Mouse (Mus musculus): ENCODE results near the gene Krt4. TPM values are rescaled to one million over a fixed set of nuclear protein-coding genes. Genes with fewer than 3 reads are reported as not detected.

The Krt4 gene
- polyA plus RNA-seq (2016; fragmentation: Nextera tagmentation; extraction: Ambion mirVana): not detected in 2 replicates

GRCm38 (mm10) chr15:101924635-101925034 lies at the start of gene Krt4:
Gene Krt4, minus strand, starts transcription at chr15:101924735.
- Histone ChIP-seq H3K4me3 (no peak within 1 kb of the TSS), H3K4me2 (replicated peaks) (no peak within 1 kb of the TSS), H3K27ac (no peak within 1 kb of the TSS), H3K9ac (no peak within 1 kb of the TSS), H3K27me3 (replicated peaks) (peaks cover under 1% of the 10 kb centered on the region; the same call in 1 of the 2 replicates), H3K4me1 (0 out of 2 replicates have a peak, but pooled peaks cover 7% of the 10 kb centered on the region), H3K36me3 (no peaks in the 10 kb centered on the region), H3K9me3 (no peaks in the 10 kb centered on the region)
- ATAC-seq (ENCODE audit: low FRiP score, low read depth): no peak
- WGBS: 81% methylated on average over 11 of the region's 11 CpGs

DNA sequence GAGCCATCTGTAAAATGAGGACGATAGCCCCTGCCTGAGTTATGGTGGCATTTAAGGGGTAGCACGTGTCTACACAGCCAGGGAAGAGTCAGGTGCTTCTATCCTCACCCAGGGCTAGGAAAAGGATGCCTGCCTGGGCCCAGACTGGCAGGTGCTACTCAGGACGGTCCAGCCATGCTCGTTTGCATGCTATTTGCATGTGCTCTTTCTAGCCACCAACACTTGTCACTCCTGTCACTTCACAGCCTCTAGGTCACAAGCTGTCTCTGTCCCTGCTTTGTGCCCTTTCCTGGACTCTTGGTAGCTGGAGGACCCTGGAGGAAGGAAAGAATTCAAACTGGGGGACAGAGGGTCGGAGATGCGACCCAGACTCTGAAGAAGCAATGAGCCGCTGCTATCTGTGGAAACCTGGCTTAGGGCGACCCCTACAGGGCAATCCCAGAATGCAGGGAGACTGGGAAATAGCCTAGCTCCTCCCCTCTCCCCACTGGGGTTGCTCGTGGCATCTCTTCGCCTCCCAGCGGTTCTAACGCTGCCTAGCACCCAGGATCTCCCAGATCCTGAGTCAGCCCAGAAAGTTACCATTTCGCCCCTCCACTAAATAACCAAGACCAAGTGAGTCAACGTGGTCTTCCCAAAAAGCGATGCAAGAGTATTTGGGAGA lies 49.0 kb upstream of the Krt4 start:
- no peak overlapping the region for H3K4me3 ChIP-seq
- H3K27ac ChIP-seq: no peak overlapping the region
- H3K9ac ChIP-seq: no peak overlapping the region
- H3K36me3 ChIP-seq: no peaks in the 10 kb centered on the region
- no peaks in the 10 kb centered on the region for H3K9me3 ChIP-seq
- peaks cover 27% of the 10 kb centered on the region for H3K4me1 ChIP-seq
- ATAC-seq (ENCODE audit: low FRiP score, low read depth): peak; percentile 38; the same call in 1 of the 2 replicates
- WGBS: 10% methylated on average over 15 of the region's 15 CpGs
- H3K4me2 ChIP-seq (replicated peaks): peak overlapping the region; percentile 28
- peaks cover 5% of the 10 kb centered on the region for H3K27me3 ChIP-seq (replicated peaks)

- Histone ChIP-seq H3K9ac (no peak overlapping the region), H3K27me3 (replicated peaks) (peaks cover 2% of the 10 kb centered on the region), H3K4me3 (no peak overlapping the region), H3K4me2 (replicated peaks) (no peak overlapping the region), H3K9me3 (no peaks in the 10 kb centered on the region), H3K36me3 (no peaks in the 10 kb centered on the region), H3K27ac (no peak overlapping the region), H3K4me1 (0 out of 2 replicates have a peak, but pooled peaks cover 4% of the 10 kb centered on the region)
- 8% methylated on average over 3 of the region's 6 CpGs for WGBS
- no peak for ATAC-seq (ENCODE audit: low FRiP score, low read depth)
These were observed 46.0 kb upstream of the Krt4 start for GRCm38 (mm10) chr15:101970536-101970935.

GRCm38 (mm10) chr15:101966808-101967207 lies 42.3 kb upstream of the Krt4 start:
- Histone ChIP-seq H3K36me3 (no peaks in the 10 kb centered on the region), H3K4me2 (replicated peaks) (no peak overlapping the region), H3K27ac (no peak overlapping the region), H3K4me1 (no peaks in the 10 kb centered on the region), H3K27me3 (replicated peaks) (no peaks in the 10 kb centered on the region), H3K4me3 (no peak overlapping the region), H3K9me3 (no peaks in the 10 kb centered on the region), H3K9ac (no peak overlapping the region)
- ATAC-seq (ENCODE audit: low FRiP score, low read depth): no peak
- 81% methylated on average over 8 of the region's 8 CpGs for WGBS

DNA sequence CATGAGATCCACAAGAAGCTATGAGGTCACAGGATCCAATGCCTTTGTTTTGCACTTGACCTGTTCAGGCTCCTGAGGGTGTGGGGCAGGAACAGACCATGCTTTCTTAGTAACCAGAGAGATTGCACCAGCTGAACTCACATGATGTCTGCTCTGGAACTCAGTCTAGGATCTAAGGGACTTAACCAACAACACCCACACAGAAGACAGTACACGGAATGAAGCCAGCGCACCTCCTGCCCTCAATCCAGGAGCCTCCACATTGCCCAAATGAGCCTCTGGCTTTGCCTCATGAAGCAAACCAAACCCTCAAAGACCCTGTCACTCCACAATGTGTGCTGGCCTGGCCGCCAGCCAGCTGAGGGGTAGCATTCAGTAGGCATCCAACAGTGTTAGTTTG lies 34.4 kb upstream of the Krt4 start:
- 89% methylated on average over 3 of the region's 3 CpGs for WGBS

GRCm38 (mm10) chr15:101954187-101954586 lies 29.7 kb upstream of the Krt4 start, which contains the start of gene Krt78:
Gene Krt78, minus strand, starts transcription at chr15:101954287.
- Histone ChIP-seq H3K4me1 (no peaks in the 10 kb centered on the region), H3K36me3 (no peaks in the 10 kb centered on the region), H3K4me3 (no peak within 1 kb of the TSS), H3K9ac (no peak within 1 kb of the TSS), H3K9me3 (no peaks in the 10 kb centered on the region), H3K4me2 (replicated peaks) (no peak within 1 kb of the TSS), H3K27me3 (replicated peaks) (no peaks in the 10 kb centered on the region), H3K27ac (no peak within 1 kb of the TSS)
- WGBS: 90% methylated on average over 9 of the region's 9 CpGs
- no peak for ATAC-seq (ENCODE audit: low FRiP score, low read depth)

More for the DNA sequence above, 34.4 kb upstream of the Krt4 start:
- Histone ChIP-seq H3K9me3 (no peaks in the 10 kb centered on the region), H3K9ac (no peak overlapping the region), H3K4me2 (replicated peaks) (no peak overlapping the region), H3K4me1 (no peaks in the 10 kb centered on the region), H3K4me3 (no peak overlapping the region), H3K27me3 (replicated peaks) (no peaks in the 10 kb centered on the region), H3K36me3 (no peaks in the 10 kb centered on the region), H3K27ac (no peak overlapping the region)
- no peak for ATAC-seq (ENCODE audit: low FRiP score, low read depth)

GRCm38 (mm10) chr15:101952733-101953474 lies 28.4 kb upstream of the Krt4 start:
- no peak overlapping the region for H3K27ac ChIP-seq
- H3K27me3 ChIP-seq (replicated peaks): no peaks in the 10 kb centered on the region
- 89% methylated on average over 7 of the region's 7 CpGs for WGBS
- no peak overlapping the region for H3K4me3 ChIP-seq
- H3K9ac ChIP-seq: no peak overlapping the region
- H3K4me1 ChIP-seq: no peaks in the 10 kb centered on the region
- H3K36me3 ChIP-seq: no peaks in the 10 kb centered on the region
- H3K9me3 ChIP-seq: no peaks in the 10 kb centered on the region
- no peak overlapping the region for H3K4me2 ChIP-seq (replicated peaks)
- ATAC-seq (ENCODE audit: low FRiP score, low read depth): no peak

DNA sequence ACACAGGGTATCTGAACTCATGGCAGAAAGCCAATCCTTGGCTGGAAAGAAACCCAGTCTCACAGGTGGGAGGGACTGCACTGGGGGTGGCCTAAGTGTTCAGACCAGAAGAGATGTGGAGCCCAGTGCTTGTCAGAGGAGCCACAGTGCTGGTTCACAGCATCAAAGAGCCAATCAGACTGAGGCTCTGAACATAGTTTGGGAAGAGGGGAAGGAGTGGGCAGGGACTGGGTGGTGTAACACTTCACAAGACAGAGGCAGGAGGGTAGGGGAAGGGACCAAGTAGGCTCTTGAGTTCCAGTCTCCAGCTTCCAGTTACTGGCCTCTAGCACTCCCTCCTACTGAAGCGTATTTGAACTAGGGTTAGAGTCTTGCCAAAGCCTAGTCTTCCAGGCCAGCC lies 20.9 kb upstream of the Krt4 start:
- Histone ChIP-seq H3K9ac (no peak overlapping the region), H3K27ac (no peak overlapping the region), H3K9me3 (no peaks in the 10 kb centered on the region), H3K27me3 (replicated peaks) (no peaks in the 10 kb centered on the region), H3K4me1 (no peaks in the 10 kb centered on the region), H3K4me3 (no peak overlapping the region), H3K36me3 (no peaks in the 10 kb centered on the region), H3K4me2 (replicated peaks) (no peak overlapping the region)
- WGBS: 96% methylated on average over 1 of the region's 1 CpGs
- no peak for ATAC-seq (ENCODE audit: low FRiP score, low read depth)

DNA sequence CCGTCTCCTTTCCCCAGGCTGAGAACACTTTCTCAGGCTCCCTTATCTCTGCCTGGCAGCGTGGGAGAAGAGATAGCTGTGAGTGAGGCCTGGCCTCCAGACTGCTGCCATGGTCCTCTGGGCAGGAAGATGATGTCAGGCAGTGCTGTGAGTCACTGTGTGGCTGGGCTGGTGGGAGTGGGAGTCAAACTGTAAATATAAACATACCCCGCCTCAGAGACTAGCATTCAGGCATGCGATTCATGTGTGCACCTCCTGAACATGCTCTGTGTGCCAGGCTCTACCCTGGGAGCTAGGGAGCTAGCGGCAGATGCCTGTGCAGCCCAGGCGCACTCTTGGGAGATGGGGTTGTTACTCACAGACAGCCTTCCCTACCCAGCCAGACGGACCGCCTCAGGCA lies 17.4 kb upstream of the Krt4 start:
- Histone ChIP-seq H3K4me1 (no peaks in the 10 kb centered on the region), H3K27me3 (replicated peaks) (0 out of 2 replicates have a peak, but pooled peaks cover 6% of the 10 kb centered on the region), H3K4me3 (no peak overlapping the region), H3K4me2 (replicated peaks) (no peak overlapping the region), H3K27ac (no peak overlapping the region), H3K36me3 (no peaks in the 10 kb centered on the region), H3K9ac (no peak overlapping the region), H3K9me3 (no peaks in the 10 kb centered on the region)
- ATAC-seq (ENCODE audit: low FRiP score, low read depth): no peak
- WGBS: 60% methylated on average over 8 of the region's 8 CpGs

DNA sequence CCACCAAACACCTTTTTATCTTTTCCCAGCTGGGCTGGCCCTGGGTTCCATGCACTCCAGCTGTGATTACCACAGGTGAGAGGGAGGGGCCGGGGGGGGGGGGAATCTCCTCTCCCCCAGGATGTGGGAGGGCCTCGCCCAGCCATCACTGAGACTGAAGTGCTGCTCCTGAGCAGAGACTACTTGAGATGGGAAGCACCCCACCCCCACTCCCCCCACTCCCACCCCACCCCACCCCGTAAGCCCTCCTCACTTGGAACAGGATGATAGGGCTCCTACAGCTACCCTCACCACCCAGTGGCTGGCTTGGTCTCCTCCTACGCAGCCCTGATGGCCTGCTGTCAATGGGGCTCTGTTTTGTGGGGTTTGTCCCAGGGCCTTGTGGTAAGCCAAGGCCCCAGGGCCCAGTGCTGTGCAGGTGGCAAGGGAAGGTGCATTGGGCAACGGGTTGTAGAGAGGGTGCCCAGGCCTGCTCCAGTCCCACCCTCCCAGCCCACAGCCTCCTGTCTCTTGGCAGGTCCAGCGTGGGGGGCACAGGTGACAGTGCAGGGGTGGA lies 15.8 kb upstream of the Krt4 start, which contains the start of gene Krt79:
Gene Krt79, minus strand, starts transcription at position 51 of the 556 bp plus-strand sequence.
- ATAC-seq (ENCODE audit: low FRiP score, low read depth): no peak

DNA sequence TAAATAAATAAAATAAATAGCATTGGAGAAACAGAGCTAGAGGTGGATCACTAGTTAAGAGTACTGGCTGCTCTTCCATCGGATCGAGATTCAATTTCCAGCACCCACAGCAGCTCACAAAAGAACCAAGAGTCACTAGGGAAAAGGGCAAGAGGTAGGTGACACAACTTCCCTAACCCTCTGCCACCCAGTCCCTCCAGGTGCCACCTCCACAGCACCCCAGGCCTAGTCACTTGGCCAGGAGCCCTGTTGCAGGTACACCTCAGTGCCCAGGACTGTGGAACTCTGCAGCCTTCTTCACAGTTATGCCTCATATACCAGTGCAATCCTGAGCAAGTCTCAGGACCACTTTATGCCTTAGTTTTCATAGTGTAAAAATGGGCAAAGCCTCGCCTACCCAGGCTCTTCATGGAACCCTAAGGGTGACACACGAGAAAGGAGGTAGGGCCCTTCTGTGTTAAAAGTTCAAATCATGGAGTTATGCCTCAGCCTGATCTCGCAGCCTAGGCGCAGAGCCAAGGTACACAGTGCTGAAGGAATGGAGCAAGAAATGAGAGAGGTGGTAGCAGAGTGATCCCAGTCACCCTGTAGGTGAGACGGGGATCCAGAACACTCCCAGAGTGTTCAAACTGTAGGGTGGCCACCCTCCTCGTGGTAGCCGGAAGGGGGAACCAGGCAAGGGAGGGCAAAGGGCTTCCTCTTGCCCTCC lies 14.2 kb upstream of the Krt4 start:
- H3K36me3 ChIP-seq: no peaks in the 10 kb centered on the region
- no peak overlapping the region for H3K4me3 ChIP-seq
- 87% methylated on average over 9 of the region's 9 CpGs for WGBS
- H3K9ac ChIP-seq: no peak overlapping the region
- ATAC-seq (ENCODE audit: low FRiP score, low read depth): no peak
- H3K4me2 ChIP-seq (replicated peaks): no peak overlapping the region
- H3K9me3 ChIP-seq: no peaks in the 10 kb centered on the region
- no peak overlapping the region for H3K27ac ChIP-seq
- 0 out of 2 replicates have a peak, but pooled peaks cover 6% of the 10 kb centered on the region for H3K27me3 ChIP-seq (replicated peaks)
- H3K4me1 ChIP-seq: no peaks in the 10 kb centered on the region

More for the DNA sequence above, 15.8 kb upstream of the Krt4 start, which contains the start of gene Krt79:
- Histone ChIP-seq H3K4me1 (no peaks in the 10 kb centered on the region), H3K27me3 (replicated peaks) (0 out of 2 replicates have a peak, but pooled peaks cover 6% of the 10 kb centered on the region), H3K36me3 (no peaks in the 10 kb centered on the region), H3K9ac (no peak within 1 kb of the TSS), H3K9me3 (no peaks in the 10 kb centered on the region), H3K27ac (no peak within 1 kb of the TSS), H3K4me2 (replicated peaks) (no peak within 1 kb of the TSS), H3K4me3 (no peak within 1 kb of the TSS)
- 67% methylated on average over 6 of the region's 6 CpGs for WGBS

GRCm38 (mm10) chr15:101933024-101933423 lies 8.5 kb upstream of the Krt4 start:
- Histone ChIP-seq H3K4me1 (0 out of 2 replicates have a peak, but pooled peaks cover 11% of the 10 kb centered on the region), H3K36me3 (no peaks in the 10 kb centered on the region), H3K9me3 (no peaks in the 10 kb centered on the region), H3K4me2 (replicated peaks) (no peak overlapping the region), H3K27ac (no peak overlapping the region), H3K27me3 (replicated peaks) (peaks cover 17% of the 10 kb centered on the region; the same call in 1 of the 2 replicates), H3K4me3 (no peak overlapping the region), H3K9ac (no peak overlapping the region)
- 77% methylated on average over 6 of the region's 6 CpGs for WGBS
- ATAC-seq (ENCODE audit: low FRiP score, low read depth): no peak
